Mouse (Mus musculus) ES-E14 (cell line): ENCODE data around the gene Tnik.

Experiments used
- CHD2 ChIP-seq: IDR thresholded peaks from 2 replicates; pipeline ENCODE4 v1.6.1; 2014; ENCODE audit warnings: mild to moderate bottlenecking, low read depth, low read length, inconsistent platforms
- HCFC1 ChIP-seq: IDR thresholded peaks from 2 replicates; pipeline ENCODE4 v1.6.1; 2012; ENCODE audit warnings: low read length, inconsistent platforms, borderline replicate concordance; ENCODE audit not compliant: insufficient read depth
- MAFK ChIP-seq: IDR thresholded peaks from 2 replicates; pipeline ENCODE4 v1.6.1; 2014; ENCODE audit warnings: mild to moderate bottlenecking, low read depth, low read length, inconsistent platforms; ENCODE audit not compliant: insufficient read depth
- ZNF384 ChIP-seq: IDR thresholded peaks from 2 replicates; pipeline ENCODE4 v1.6.1; 2012; ENCODE audit warnings: low read depth, low read length, inconsistent platforms

- no peak for TF ChIP-seq MAFK
- no peak for TF ChIP-seq CHD2
- no peak for TF ChIP-seq ZNF384
- TF ChIP-seq HCFC1: no peak
Observed at GRCm38 (mm10) chr3:28721218-28721617, 458.2 kb downstream of the Tnik start.
